Mouse (Mus musculus) liver, postnatal 0 days (tissue): ENCODE measurements around the gene Tekt5.

ENCODE experiments used
- CTCF ChIP-seq: sonication (generic); IDR thresholded peaks from 2 replicates; pipeline ENCODE4 v1.5.1; 2016; ENCODE audit warnings: antibody characterized with exemption, low read depth
- EP300 ChIP-seq: IDR thresholded peaks from 2 replicates; pipeline ENCODE4 v1.6.1; 2016; ENCODE audit warnings: antibody characterized with exemption, low read depth, mild to moderate bottlenecking

- TF ChIP-seq CTCF (no peak), EP300 (no peak)
Measured at GRCm38 (mm10) chr16:10359241-10359640, 36.0 kb downstream of the Tekt5 start.
